Mouse (Mus musculus) colon, adult 2 months (tissue): Measurements from ENCODE around the gene Ttc5. TPM values are rescaled to one million over a fixed set of nuclear protein-coding genes. Genes with fewer than 3 reads are reported as not detected.

Experiments
- polyA plus RNA-seq: library from polyadenylated mRNA; depleted of rRNA; stranded (reverse); fragments of >200 nt; gene quantifications from 2 replicates; pipeline ENCODE4 v1.2.3, GENCODE M21; 2012; rRNA removed

Ttc5 gene
- polyA plus RNA-seq = 18.8 and 24.2 TPM in 2 replicates

GRCm38 (mm10) chr14:50785251-50785637 lies at the start of gene Ttc5:
TSS of gene Ttc5 (minus strand) at chr14:50785519.

GRCm38 (mm10) chr14:50807487-50808072 lies 22.3 kb upstream of the Ttc5 start, which contains the start of the genes Ccnb1ip1 and Parp2:
TSS of gene Ccnb1ip1 (minus strand) at chr14:50807732.
TSS of gene Parp2 (plus strand) at chr14:50807841.

GRCm38 (mm10) chr14:50744994-50745393 lies 40.3 kb downstream of the Ttc5 start, which contains the start of gene Olfr749:
TSS of gene Olfr749 (minus strand) at chr14:50745094.

Other genes starting within 250 kb of the Ttc5 start
- not detected in 2 replicates for gene Olfr744, start 170.6 kb downstream of the Ttc5 start, polyA plus RNA-seq
- not detected in 2 replicates for gene Olfr745, start 146.1 kb downstream of the Ttc5 start, polyA plus RNA-seq
- not detected in 2 replicates for gene Olfr746, start 138.4 kb downstream of the Ttc5 start, polyA plus RNA-seq
- gene Olfr747, start 92.3 kb downstream of the Ttc5 start, polyA plus RNA-seq = not detected in 2 replicates
- gene Olfr748, start 78.1 kb downstream of the Ttc5 start, polyA plus RNA-seq = not detected in 2 replicates
- gene Olfr749, start 40.4 kb downstream of the Ttc5 start, polyA plus RNA-seq = not detected in 2 replicates
- not detected in 2 replicates for gene Ccnb1ip1, start 22.2 kb upstream of the Ttc5 start, polyA plus RNA-seq
- gene Parp2, start 22.3 kb upstream of the Ttc5 start, polyA plus RNA-seq = 8.2 and 10.7 TPM in 2 replicates
- 89.0 and 100 TPM in 2 replicates for gene Tep1, start 85.0 kb upstream of the Ttc5 start, polyA plus RNA-seq
- 0.62 TPM in 2 replicates for gene Klhl33, start 112.0 kb upstream of the Ttc5 start, polyA plus RNA-seq
- gene Osgep, start 139.4 kb upstream of the Ttc5 start, polyA plus RNA-seq = 105 and 129 TPM in 2 replicates
- 15.1 and 17.7 TPM in 2 replicates for gene Apex1, start 139.4 kb upstream of the Ttc5 start, polyA plus RNA-seq
- gene Pip4p1, start 145.3 kb upstream of the Ttc5 start, polyA plus RNA-seq = 108 and 127 TPM in 2 replicates
- 31.4 and 31.9 TPM in 2 replicates for gene Pnp, start 145.6 kb upstream of the Ttc5 start, polyA plus RNA-seq
- gene Gm49342, start 159.0 kb upstream of the Ttc5 start, polyA plus RNA-seq = 8.0 and 8.9 TPM in 2 replicates
- 6.9 and 7.1 TPM in 2 replicates for gene Pnp2, start 170.5 kb upstream of the Ttc5 start, polyA plus RNA-seq
- not detected in 2 replicates for gene Rnase10, start 222.2 kb upstream of the Ttc5 start, polyA plus RNA-seq